Mouse (Mus musculus) heart, postnatal 0 days (tissue): ENCODE data around the gene Fuca1.

Source experiments
- CTCF ChIP-seq: IDR thresholded peaks from 2 replicates; pipeline ENCODE4 v1.5.1; 2016; ENCODE audit warnings: antibody characterized with exemption, control low read depth, low read depth
- EP300 ChIP-seq: IDR thresholded peaks from 2 replicates; pipeline ENCODE4 v1.6.1; 2016; ENCODE audit warnings: antibody characterized with exemption, low read depth

DNA sequence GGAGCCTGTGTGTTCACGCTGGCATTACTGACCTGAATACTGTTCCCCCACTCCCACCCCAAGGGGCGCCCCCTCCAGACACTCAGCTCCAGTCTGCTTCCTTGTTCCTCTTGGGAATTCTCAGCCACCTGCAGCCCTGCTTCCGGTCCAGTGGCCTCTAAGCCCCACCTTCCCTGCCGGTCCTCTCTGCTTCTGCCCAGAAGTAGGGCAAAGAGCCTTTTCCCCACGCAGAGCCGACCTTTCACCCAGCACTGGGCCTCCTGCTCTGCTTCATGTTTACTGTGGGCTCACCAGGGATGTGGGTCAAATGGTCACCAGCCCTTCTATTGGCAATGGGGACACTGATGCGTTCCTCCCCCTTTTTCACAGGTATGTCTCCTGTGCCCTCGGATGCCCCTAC, 37.8 kb downstream of the Fuca1 start:
- no peak for TF ChIP-seq CTCF
- no peak for TF ChIP-seq EP300
